Mouse (Mus musculus) midbrain, embryonic 10.5 days (tissue): Measurements from ENCODE around the gene Gna12. TPM values are rescaled to one million over a fixed set of nuclear protein-coding genes. Genes with fewer than 3 reads are reported as not detected.

Experiments
- DNase-seq: peaks from one replicate; pipeline ENCODE4 v3.0.0-alpha.2; 2017; ENCODE audit warnings: low spot score
- H3K27ac ChIP-seq: fragments of 300-500 bp; sonication (generic); replicated peaks from 2 replicates; pipeline ENCODE4 v1.5.1; 2016; ENCODE audit warnings: mild to moderate bottlenecking
- H3K27me3 ChIP-seq: fragments of 300-500 bp; sonication (generic); 2 replicates; pipeline ENCODE4 v1.6.1; 2016; ENCODE audit warnings: low read depth, mild to moderate bottlenecking; ENCODE audit not compliant: poor library complexity, severe bottlenecking
- H3K36me3 ChIP-seq: fragments of 300-500 bp; sonication (generic); 2 replicates; pipeline ENCODE4 v1.6.1; 2016; ENCODE audit warnings: mild to moderate bottlenecking, moderate library complexity
- H3K4me1 ChIP-seq: fragments of 300-500 bp; sonication (generic); 2 replicates; pipeline ENCODE4 v1.6.1; 2016
- H3K4me3 ChIP-seq: fragments of 300-500 bp; sonication (generic); 2 replicates; pipeline ENCODE4 v1.5.1; 2016; ENCODE audit warnings: mild to moderate bottlenecking, moderate library complexity
- H3K9me3 ChIP-seq: fragments of 300-500 bp; sonication (generic); replicated peaks from 2 replicates; pipeline ENCODE4 v1.6.1; 2016; ENCODE audit warnings: mild to moderate bottlenecking
- WGBS: fragments of 180-500 bp; shearing (Covaris S2); methylation state at CpG from one replicate; pipeline ENCODE4 v1.1.7; 2016; 5-methylcytosine and 5-hydroxymethylcytosine counted together
- polyA plus RNA-seq: library from polyadenylated mRNA; unstranded; fragments of >200 nt; fragmentation: Nextera tagmentation; extraction: Ambion mirVana; gene quantifications from 2 replicates; pipeline ENCODE4 v1.2.1, GENCODE M21; 2016

The Gna12 gene
- polyA plus RNA-seq, 1 experiment from 2014 or later: 7.7 TPM

DNA sequence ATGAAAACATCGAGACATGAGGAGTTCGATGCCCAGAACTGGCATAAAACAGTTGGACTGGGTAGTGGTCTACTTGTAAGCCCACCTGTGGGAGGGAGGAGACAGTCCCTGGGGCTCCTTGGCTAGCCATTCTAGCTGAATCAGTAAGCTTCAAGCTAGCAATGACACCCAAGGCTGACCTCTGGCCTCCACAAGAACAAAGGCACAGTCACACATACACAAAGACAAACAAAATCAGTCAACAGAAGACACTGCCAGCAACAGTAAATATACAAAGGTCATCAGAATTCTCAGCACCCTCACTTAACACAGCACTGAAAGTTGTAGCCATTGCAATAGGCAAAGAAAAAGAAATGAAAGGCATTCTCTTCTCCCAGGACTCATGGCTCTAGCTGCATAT lies 6.8 kb downstream of the Gna12 start:
- no peak overlapping the region for H3K27ac ChIP-seq
- no peak overlapping the region for H3K4me3 ChIP-seq
- no peak for DNase-seq
- 95% methylated on average over 2 of the region's 2 CpGs for WGBS
- peaks cover 39% of the 10 kb centered on the region for H3K4me1 ChIP-seq
- peaks cover 22% of the 10 kb centered on the region for H3K36me3 ChIP-seq
- no peaks in the 10 kb centered on the region for H3K9me3 ChIP-seq
- no peaks in the 10 kb centered on the region for H3K27me3 ChIP-seq

DNA sequence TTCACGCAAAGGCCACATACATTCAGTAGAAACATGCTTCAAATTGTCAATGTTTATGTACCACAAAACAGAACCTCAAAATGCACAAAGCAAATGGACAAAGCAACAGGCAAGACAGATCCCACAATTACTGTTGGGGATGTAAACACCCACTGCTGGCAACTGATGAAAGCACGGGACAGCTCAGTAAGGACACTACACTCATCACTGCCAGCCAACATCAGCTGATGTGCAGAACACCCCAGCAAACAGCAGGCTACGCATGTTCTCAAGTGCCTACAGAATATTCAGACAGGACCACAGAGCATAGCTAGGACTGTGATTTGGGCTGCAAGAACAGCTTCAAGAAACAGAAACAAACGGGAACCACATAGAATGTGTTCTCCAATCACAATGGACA lies 8.3 kb downstream of the Gna12 start:
- Histone ChIP-seq H3K27me3 (no peaks in the 10 kb centered on the region), H3K36me3 (peaks cover 30% of the 10 kb centered on the region), H3K27ac (no peak overlapping the region), H3K4me1 (peaks cover 25% of the 10 kb centered on the region), H3K9me3 (no peaks in the 10 kb centered on the region), H3K4me3 (no peak overlapping the region)
- WGBS: 95% methylated on average over 4 of the region's 4 CpGs
- no peak for DNase-seq

DNA sequence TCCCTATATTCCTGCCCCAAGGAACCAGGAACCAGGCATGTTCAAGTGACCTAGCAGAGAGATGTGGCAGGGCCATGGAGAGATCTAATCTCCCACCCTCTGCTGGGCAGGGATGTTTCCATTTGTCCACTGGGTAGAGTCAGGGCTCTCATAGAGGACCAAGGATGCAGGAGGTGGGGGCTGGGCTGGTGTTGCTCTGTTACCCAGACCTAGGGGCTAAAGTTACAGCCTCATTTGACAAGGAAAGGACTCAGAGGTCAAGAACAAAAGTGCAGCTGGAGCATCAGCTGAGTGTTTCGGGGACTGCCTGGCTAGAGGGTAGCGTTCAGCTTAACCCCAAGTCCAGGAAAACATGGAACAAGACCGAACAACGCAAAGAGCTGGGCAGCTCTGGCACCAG lies 9.7 kb downstream of the Gna12 start:
- 78% methylated on average over 4 of the region's 4 CpGs for WGBS
- H3K4me3 ChIP-seq: no peak overlapping the region
- 0 out of 2 replicates have a peak overlapping the region, but pooled peaks have one; percentile 9 for H3K27ac ChIP-seq
- peaks cover 24% of the 10 kb centered on the region for H3K36me3 ChIP-seq
- H3K9me3 ChIP-seq: no peaks in the 10 kb centered on the region
- H3K27me3 ChIP-seq: no peaks in the 10 kb centered on the region
- DNase-seq: no peak
- peaks cover 24% of the 10 kb centered on the region for H3K4me1 ChIP-seq

DNA sequence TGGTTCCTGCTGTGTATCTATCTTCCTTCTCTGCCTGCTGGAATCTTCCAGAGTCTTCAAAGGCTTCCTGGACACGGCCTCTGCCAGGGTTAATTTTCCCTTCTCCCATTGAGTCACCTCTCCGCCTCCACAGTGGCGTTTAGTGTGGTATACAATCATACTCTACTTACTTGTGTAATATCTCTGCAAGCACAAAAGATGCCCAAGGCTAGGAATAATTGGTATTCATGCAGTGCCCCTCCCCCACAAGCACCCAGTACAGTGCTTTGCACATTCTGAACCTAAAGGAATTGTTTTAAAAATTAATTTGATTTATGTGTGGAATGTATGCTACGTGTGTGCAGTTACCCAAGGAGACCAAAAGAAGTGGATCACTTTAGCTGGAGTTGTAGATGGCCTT lies 10.6 kb downstream of the Gna12 start:
- no peaks in the 10 kb centered on the region for H3K27me3 ChIP-seq
- H3K4me1 ChIP-seq: peaks cover 34% of the 10 kb centered on the region
- DNase-seq: no peak
- peaks cover 17% of the 10 kb centered on the region for H3K36me3 ChIP-seq
- 85% methylated on average over 4 of the region's 4 CpGs for WGBS
- H3K27ac ChIP-seq: no peak overlapping the region
- H3K4me3 ChIP-seq: no peak overlapping the region
- no peaks in the 10 kb centered on the region for H3K9me3 ChIP-seq

DNA sequence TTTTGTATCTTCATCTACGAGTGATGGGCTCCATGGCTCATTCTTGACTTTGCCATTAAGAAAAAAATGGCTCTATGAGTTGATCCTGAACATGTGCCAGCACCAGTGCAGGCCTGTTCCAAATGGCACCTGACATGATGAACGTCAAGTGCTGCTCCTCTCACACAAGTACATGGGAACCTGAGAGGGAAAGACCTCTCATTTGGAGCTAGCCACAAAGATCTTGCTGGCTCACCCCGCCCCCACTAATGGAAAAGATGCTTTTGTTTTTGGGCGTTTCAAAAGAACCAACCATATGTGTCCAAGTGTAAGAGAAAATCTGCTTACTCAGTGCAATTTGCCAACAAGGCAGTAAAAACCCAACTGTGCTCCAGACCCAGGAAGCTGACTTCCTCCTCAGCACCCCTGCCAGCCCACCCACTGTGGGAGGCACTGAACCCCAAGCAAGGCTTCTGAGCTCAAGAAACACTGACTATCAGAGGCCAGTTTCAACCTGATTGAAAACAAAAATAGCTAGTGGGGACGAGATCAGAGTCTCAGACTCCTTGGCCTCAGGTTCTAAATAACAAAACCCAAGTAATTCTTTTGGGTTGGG lies 11.7 kb downstream of the Gna12 start:
- no peak overlapping the region for H3K4me3 ChIP-seq
- no peak overlapping the region for H3K27ac ChIP-seq
- WGBS: 84% methylated on average over 5 of the region's 5 CpGs
- H3K27me3 ChIP-seq: no peaks in the 10 kb centered on the region
- no peaks in the 10 kb centered on the region for H3K9me3 ChIP-seq
- peaks cover 10% of the 10 kb centered on the region for H3K36me3 ChIP-seq
- peaks cover 44% of the 10 kb centered on the region for H3K4me1 ChIP-seq
- DNase-seq: no peak

DNA sequence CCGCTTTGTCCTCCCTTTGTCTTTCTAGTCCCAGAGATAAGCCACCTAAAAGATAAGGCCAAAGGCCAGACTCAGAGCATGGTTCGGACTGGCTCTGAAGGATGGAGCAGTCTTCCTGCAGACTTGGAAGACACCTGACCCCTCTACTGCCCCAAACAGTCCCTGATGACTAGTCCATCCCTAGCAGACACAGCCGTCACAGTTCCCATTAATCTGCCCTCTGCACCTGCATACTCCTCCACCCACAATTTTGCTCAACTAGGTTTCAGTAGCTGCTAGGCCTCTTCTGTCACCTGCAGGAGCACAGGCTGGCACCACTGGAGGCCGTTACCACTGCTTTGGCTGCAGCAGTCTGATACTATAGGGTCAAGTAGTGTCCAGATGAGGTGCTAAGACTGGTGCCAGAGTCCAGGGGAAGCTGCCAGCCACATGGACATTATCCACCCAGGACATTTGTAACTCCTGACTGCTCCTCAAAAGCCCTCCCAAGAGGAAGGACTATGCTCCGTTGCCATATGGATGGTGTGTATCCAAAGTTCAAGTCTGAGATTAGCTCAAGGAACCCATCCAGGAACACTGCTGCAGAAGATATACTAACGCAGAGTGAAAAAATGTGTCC lies 13.2 kb downstream of the Gna12 start:
- no peaks in the 10 kb centered on the region for H3K27me3 ChIP-seq
- no peak overlapping the region for H3K4me3 ChIP-seq
- DNase-seq: no peak
- peaks cover 55% of the 10 kb centered on the region for H3K4me1 ChIP-seq
- peaks cover 7% of the 10 kb centered on the region for H3K36me3 ChIP-seq
- no peak overlapping the region for H3K27ac ChIP-seq
- H3K9me3 ChIP-seq: no peaks in the 10 kb centered on the region
- WGBS: 89% methylated on average over 6 of the region's 6 CpGs

DNA sequence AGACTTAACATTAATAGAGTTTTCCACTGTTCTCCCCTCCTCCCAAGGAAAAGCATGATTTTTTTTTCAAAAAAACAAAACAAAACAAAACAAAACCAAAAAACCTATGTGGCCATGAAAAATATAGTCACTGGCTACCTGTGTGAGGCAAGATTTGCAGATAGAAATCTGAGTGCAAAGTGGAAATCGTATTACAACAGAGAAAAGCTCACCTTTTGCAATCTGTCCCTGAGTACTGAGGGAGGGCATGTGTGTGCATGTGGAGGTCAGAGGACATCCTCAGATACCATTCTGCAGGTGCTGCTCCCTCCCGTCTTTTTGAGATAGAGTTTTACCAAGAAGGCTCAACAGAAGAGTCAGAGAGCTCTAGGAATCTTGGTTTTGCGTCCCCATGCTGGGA lies 14.2 kb downstream of the Gna12 start:
- 84% methylated on average over 3 of the region's 3 CpGs for WGBS
- no peak for DNase-seq
- Histone ChIP-seq H3K4me1 (peaks cover 58% of the 10 kb centered on the region), H3K27ac (no peak overlapping the region), H3K9me3 (no peaks in the 10 kb centered on the region), H3K36me3 (peaks cover 7% of the 10 kb centered on the region), H3K4me3 (no peak overlapping the region), H3K27me3 (no peaks in the 10 kb centered on the region)

DNA sequence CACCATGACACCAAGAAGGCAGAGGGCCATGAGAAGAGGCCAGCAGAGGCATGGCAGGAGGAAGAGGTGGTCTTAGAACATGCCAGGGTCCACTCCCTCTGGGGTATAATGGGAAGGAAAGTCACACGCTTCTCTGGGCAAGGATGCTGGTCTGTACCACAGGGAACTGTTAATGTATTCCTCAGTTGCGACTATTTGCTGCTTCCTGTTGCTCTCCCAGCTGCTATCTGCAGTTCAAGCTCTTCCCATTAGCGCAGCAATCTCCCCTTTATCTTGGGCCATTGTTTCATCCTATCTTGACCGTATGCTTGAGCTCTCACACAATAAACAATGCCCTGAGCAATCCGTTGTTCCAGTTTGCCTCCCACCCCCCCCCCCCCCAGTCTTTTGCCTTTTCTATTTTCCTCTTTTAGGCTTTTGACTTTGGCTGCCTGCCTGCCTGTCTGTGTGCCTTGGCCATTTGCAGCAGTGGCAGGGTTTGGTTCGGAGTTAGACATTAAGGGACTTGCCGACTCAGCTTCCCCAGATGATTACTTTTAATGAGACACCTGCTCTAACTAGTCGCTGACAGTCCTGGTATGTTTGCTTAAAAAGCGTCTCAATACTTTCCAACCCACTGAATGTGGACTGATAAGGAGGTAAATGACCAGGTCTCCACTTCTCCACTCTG lies 15.0 kb downstream of the Gna12 start:
- Histone ChIP-seq H3K27me3 (no peaks in the 10 kb centered on the region), H3K4me3 (no peak overlapping the region), H3K4me1 (peaks cover 55% of the 10 kb centered on the region), H3K9me3 (no peaks in the 10 kb centered on the region), H3K36me3 (peaks cover 7% of the 10 kb centered on the region), H3K27ac (peak overlapping the region; percentile 25)
- no peak for DNase-seq
- WGBS: 27% methylated on average over 9 of the region's 9 CpGs

DNA sequence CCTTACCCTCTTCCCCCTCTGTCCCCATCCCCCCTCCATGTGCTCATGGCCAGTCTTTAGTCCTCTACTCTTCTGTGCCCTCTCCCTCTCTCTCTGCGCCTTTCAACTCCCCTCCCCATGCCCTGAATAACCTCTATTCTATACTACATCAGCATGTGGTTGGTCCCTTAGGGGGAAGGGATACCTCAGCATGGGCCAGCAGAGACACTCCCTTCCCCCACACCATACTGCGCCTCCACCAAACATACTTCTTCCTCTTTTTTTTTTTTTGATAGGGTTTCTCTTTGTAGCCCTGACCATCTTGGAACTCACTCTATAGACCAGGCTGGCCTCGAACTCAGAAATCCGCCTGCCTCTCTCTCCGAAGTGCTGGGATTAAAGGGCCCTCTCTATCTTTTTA lies 15.8 kb downstream of the Gna12 start:
- 58% methylated on average over 5 of the region's 5 CpGs for WGBS
- Histone ChIP-seq H3K4me1 (peaks cover 52% of the 10 kb centered on the region), H3K9me3 (no peaks in the 10 kb centered on the region)

DNA sequence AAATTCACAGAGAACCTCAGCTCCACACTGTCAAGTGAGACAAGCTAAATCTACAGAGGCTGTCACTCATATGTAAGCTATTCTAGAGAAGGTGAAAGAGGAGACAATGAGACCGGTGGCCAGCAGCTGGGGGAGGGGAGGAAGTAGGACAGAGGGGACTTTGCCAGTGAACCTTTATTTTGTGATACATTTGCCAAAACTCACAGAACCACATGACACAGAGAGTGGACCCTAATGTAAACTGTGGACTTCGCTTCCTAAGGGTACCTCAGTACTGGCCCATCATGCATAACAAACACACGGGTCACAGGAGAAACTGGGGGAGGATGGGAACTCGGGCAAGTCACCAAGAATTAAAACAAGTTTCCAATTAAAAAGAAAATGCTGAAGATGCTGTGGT lies 17.5 kb downstream of the Gna12 start:
- DNase-seq: no peak
- Histone ChIP-seq H3K9me3 (no peaks in the 10 kb centered on the region), H3K36me3 (peaks cover 2% of the 10 kb centered on the region), H3K4me3 (no peak overlapping the region), H3K27ac (no peak overlapping the region), H3K27me3 (no peaks in the 10 kb centered on the region), H3K4me1 (peaks cover 51% of the 10 kb centered on the region)
- WGBS: 70% methylated on average over 4 of the region's 4 CpGs

More for the DNA sequence above, 15.8 kb downstream of the Gna12 start:
- H3K27me3 ChIP-seq: no peaks in the 10 kb centered on the region
- no peak for DNase-seq
- peaks cover 7% of the 10 kb centered on the region for H3K36me3 ChIP-seq
- peak overlapping the region; percentile 34; the same call in 1 of the 2 replicates for H3K27ac ChIP-seq
- no peak overlapping the region for H3K4me3 ChIP-seq

DNA sequence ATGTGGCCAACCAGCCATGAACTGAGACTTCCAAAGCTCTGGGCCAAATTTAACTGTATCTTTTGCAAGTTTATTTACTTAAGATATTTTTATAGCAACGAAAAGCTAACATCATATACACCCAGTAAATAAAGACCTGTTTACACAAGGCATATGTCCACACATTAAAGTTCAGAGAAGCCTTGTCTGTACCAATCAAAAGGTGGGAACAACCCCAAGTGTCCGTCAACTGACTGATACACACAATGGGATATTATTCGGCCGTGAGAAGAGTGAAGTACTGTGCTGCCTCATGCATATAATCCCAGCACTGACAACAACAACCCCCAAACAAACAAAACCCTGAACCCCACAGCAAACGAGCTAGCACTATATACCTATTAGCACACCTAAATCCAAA lies 18.2 kb downstream of the Gna12 start:
- Histone ChIP-seq H3K4me3 (no peak overlapping the region), H3K27ac (no peak overlapping the region), H3K36me3 (no peaks in the 10 kb centered on the region), H3K27me3 (no peaks in the 10 kb centered on the region), H3K9me3 (no peaks in the 10 kb centered on the region), H3K4me1 (peaks cover 51% of the 10 kb centered on the region)
- DNase-seq: no peak
- WGBS: 79% methylated on average over 5 of the region's 5 CpGs

DNA sequence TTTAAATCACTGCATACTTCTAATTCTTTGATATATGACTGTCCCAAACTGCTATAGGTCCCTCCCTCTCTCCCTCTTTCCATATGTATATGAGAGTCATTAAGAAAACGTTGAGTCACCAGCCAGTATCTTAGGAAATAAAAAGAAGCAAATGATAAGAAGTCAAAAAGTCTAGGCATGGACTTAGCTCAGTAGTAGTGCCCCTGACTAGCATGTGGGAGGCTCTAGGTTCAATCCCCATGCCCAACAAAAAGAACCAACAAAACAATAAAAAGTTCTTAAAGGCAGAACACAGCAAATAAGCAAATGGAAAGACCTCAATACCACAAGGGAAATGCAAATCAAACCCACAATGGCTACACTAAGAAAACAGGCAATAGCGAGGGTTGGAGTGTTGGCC lies 18.8 kb downstream of the Gna12 start:
- Histone ChIP-seq H3K9me3 (no peaks in the 10 kb centered on the region), H3K4me1 (peaks cover 52% of the 10 kb centered on the region), H3K4me3 (no peak overlapping the region), H3K36me3 (no peaks in the 10 kb centered on the region), H3K27ac (no peak overlapping the region), H3K27me3 (no peaks in the 10 kb centered on the region)
- WGBS: 77% methylated on average over 2 of the region's 2 CpGs
- DNase-seq: no peak

DNA sequence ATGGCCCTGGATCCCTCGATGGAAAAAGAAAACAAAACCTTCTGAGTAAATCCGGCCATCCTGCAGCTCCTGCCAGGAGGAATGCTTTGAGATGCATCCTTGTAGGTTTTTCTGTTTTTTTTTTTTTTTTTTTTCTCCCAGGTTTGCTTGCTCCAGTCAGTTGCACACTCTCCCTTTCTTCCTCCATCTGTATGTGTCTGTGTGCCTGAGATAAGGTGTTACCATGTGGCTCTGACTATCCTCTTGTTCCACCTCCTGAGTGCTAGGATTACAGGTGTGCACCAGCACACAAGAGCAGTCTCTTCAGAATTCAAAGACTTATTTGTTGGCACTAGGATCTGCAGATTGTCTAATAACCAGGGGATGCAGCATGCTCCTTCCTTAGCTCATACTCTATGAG lies 23.3 kb downstream of the Gna12 start:
- H3K4me3 ChIP-seq: no peak overlapping the region
- H3K27me3 ChIP-seq: no peaks in the 10 kb centered on the region
- 49% methylated on average over 2 of the region's 2 CpGs for WGBS
- peaks cover 23% of the 10 kb centered on the region for H3K4me1 ChIP-seq
- DNase-seq: no peak
- no peaks in the 10 kb centered on the region for H3K9me3 ChIP-seq
- no peaks in the 10 kb centered on the region for H3K36me3 ChIP-seq
- no peak overlapping the region for H3K27ac ChIP-seq
